Mouse (Mus musculus): Measurements from ENCODE around the gene Cd48. TPM values are rescaled to one million over a fixed set of nuclear protein-coding genes. Genes with fewer than 3 reads are reported as not detected.
"Not testable (repeated sequence)": the region's sequence is repeated elsewhere in the genome, so short reads cannot be mapped to it uniquely, and the experiment has no call there.

The Cd48 gene
- total RNA-seq, 4 experiments from 2014 or later = 1.1 to 2.7 (median 1.6) TPM

- no peak for DNase-seq (ENCODE audit: low spot score)
Measured at GRCm38 (mm10) chr1:171693918-171694317, 12.1 kb downstream of the Cd48 start.

DNA sequence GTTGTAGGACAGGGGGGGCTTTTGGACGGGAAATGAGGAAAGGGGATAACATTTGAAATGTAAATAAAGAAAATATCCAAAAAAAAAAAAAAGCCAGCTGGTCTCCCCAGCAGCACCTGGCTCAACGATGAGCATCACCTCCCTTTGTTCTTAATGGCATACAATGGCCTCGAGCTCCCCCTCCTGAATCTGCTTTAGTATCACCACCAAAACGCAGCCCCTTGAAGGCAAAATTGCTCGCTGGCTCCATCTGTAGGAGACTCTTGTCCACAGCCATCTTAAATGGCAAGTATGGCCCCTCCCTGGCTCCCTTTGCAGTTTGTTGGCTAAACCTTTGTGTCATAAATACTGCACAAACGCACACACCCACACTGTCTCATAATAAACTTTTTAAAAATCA is 17.2 kb downstream of the Cd48 start:
- no peak for DNase-seq (ENCODE audit: low spot score)

DNA sequence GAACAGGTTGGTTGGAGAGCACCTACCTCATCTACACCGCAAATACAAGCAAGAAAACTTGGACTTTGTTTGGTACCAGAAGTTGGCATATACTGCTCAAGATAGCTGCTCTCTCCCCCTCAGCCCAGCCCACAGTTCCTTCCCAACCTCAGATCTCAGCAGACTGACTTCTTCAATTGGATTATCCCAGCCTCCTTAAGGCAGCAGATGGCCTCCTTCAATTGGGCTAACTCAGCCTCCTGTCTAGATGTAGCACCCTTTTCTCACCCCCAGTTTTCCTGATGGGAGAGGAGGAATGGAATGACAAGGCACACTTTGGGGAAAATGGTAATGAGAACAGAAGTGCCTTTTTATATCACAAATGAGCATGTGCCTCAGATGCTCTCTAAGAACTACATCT is 31.9 kb downstream of the Cd48 start:
- DNase-seq (ENCODE audit: low spot score) = not testable (repeated sequence)

GRCm38 (mm10) chr1:171715434-171715833 is 33.6 kb downstream of the Cd48 start:
- DNase-seq (ENCODE audit: low spot score) = no peak

- no peak for DNase-seq (ENCODE audit: low spot score)
Measured at GRCm38 (mm10) chr1:171716232-171716631, 34.4 kb downstream of the Cd48 start.

- DNase-seq (ENCODE audit: low spot score) = no peak
Measured at GRCm38 (mm10) chr1:171731195-171731594, 49.4 kb downstream of the Cd48 start.

GRCm38 (mm10) chr1:171734898-171735297 is 53.1 kb downstream of the Cd48 start:
- DNase-seq (ENCODE audit: low spot score) = no peak

DNA sequence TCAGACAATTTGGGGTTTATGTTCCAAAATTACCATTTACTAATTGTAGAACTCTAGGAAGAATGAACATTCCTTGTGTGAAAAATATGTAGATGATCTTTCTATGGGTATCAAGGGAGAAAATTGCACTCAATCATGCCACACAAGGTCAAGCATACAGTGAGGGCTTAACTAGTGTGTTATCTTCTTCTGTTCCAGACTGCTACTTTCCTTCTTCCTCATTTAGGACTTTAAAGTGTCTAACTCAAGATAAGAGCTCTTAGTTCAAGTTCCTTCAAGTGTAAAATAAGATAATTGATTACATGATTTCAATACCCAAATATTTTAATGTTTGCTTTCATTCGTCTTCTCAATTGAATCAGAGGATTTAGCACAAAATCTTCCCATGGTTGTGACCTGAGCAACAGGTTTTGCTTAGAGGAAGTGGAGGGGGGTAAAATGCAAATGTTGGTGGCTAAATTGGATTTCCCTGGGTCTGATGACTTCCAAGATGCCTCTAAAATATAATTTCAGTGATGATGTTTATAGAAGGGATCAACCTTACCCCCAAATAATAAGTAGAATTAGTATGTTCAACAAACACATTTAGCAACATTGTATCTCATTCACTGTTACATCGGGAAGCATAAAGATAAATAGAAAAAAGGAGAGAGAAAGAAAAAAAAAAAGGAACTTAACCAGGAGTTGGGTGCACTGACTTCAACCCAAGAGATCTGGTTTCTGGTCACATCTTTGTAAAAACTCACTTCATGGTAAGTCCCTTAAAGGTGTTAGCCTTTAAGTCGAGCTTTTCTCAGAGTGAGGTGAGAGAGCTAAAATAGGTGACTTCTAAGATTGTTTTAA is 66.5 kb downstream of the Cd48 start:
- DNase-seq (ENCODE audit: low spot score) = no peak

Small RNAs within 50 kb of the gene (microRNA-seq; reads per million reads assigned to microRNA genes)
- gene Mir7683 = not detected

Other genes with a start within 250 kb of the Cd48 start
- gene F11r, start 244.5 kb upstream of the Cd48 start, total RNA-seq (2022) = 10 to 100 TPM; 34.5 to 36.2 (median 35.6) TPM
- 1 to 10 TPM; 1.8 to 2.8 (median 2.1) TPM for gene Alyref2, start 178.5 kb upstream of the Cd48 start, total RNA-seq (2022)
- not detected for gene Itln1, start 146.7 kb upstream of the Cd48 start, total RNA-seq (2022)
- gene Cd244a, start 122.8 kb upstream of the Cd48 start, total RNA-seq (2022) = 1 to 10 TPM in 1 of 4 experiments, under 1 TPM in 3; 0.09 to 1.3 (median 0.17) TPM
- under 1 TPM; 0.16 to 0.49 (median 0.31) TPM for gene Ly9, start 74.6 kb upstream of the Cd48 start, total RNA-seq (2022)
- under 1 TPM; 0.16 to 0.32 (median 0.28) TPM for gene Slamf7, start 29.0 kb upstream of the Cd48 start, total RNA-seq (2022)
- gene Slamf1, start 85.1 kb downstream of the Cd48 start, total RNA-seq (2022) = 1 to 10 TPM in 1 of 4 experiments, under 1 TPM in 3; 0.41 to 1.4 (median 0.61) TPM
- gene Cd84, start 157.7 kb downstream of the Cd48 start, total RNA-seq (2022) = 1 to 10 TPM; 1.3 to 3.4 (median 2.5) TPM
- gene Gm10521, start 213.7 kb downstream of the Cd48 start, total RNA-seq (2022) = under 1 TPM; 0.11 to 0.25 (median 0.21) TPM
- gene Slamf6, start 235.5 kb downstream of the Cd48 start, total RNA-seq (2022) = under 1 TPM in 2 of 4 experiments, not detected in 2; 0.19 to 0.46 TPM

All from heart, adult 8-10 months (tissue).